Mouse (Mus musculus) neural tube, embryonic 14.5 days (tissue): ENCODE results near the gene Epb42. TPM values are rescaled to one million over a fixed set of nuclear protein-coding genes. Genes with fewer than 3 reads are reported as not detected.
"Not testable (repeated sequence)": the region's sequence is repeated elsewhere in the genome, so short reads cannot be mapped to it uniquely, and the experiment has no call there.

Experiments used
- ATAC-seq: fragments of 200-750 bp; cut with Nextera tagmentation; 2 replicates; pipeline ENCODE4 v1.8.0; 2017; ENCODE audit warnings: low read depth, mild to moderate bottlenecking, moderate TSS enrichment, moderate library complexity
- H3K27ac ChIP-seq: fragments of 300-500 bp; sonication (generic); 2 replicates; pipeline ENCODE4 v1.5.1; 2014; ENCODE audit warnings: low read depth, mild to moderate bottlenecking, control low read depth, low read length, moderate library complexity, mixed read lengths
- H3K27me3 ChIP-seq: fragments of 300-500 bp; sonication (generic); 2 replicates; pipeline ENCODE4 v1.6.1; 2014; ENCODE audit warnings: low read length; ENCODE audit not compliant: control insufficient read depth, insufficient read depth
- H3K36me3 ChIP-seq: fragments of 300-500 bp; sonication (generic); 2 replicates; pipeline ENCODE4 v1.6.1; 2014; ENCODE audit warnings: low read length, mixed read lengths; ENCODE audit not compliant: control insufficient read depth, insufficient read depth
- H3K4me1 ChIP-seq: fragments of 300-500 bp; sonication (generic); 2 replicates; pipeline ENCODE4 v1.6.1; 2014; ENCODE audit warnings: low read length; ENCODE audit not compliant: control insufficient read depth, insufficient read depth
- H3K4me2 ChIP-seq: fragments of 300-500 bp; sonication (generic); 2 replicates; pipeline ENCODE4 v1.6.1; 2014; ENCODE audit warnings: mild to moderate bottlenecking, low read depth, low read length, control low read depth
- H3K4me3 ChIP-seq: fragments of 300-500 bp; sonication (generic); 2 replicates; pipeline ENCODE4 v1.5.1; 2014; ENCODE audit warnings: low read depth, low read length, control low read depth, mixed read lengths
- H3K9ac ChIP-seq: fragments of 300-500 bp; sonication (generic); replicated peaks from 2 replicates; pipeline ENCODE4 v1.6.1; 2014; ENCODE audit warnings: low read depth, mild to moderate bottlenecking, control low read depth, low read length, mixed read lengths
- H3K9me3 ChIP-seq: fragments of 300-500 bp; sonication (generic); 2 replicates; pipeline ENCODE4 v1.6.1; 2016; ENCODE audit warnings: low read length; ENCODE audit not compliant: control insufficient read depth
- WGBS: fragments of 180-500 bp; shearing (Covaris S2); extraction: QIAGEN DNeasy Blood & Tissue Kit; methylation state at CpG from one replicate; pipeline ENCODE4 v1.1.7; 2014; 5-methylcytosine and 5-hydroxymethylcytosine counted together
- polyA plus RNA-seq: library from polyadenylated mRNA; unstranded; fragments of >200 nt; fragmentation: Nextera tagmentation; extraction: Ambion mirVana; gene quantifications from 2 replicates; pipeline ENCODE4 v1.2.1, GENCODE M21; 2014

The Epb42 gene
- polyA plus RNA-seq, 1 experiment from 2014 or later, result 0.27 TPM

DNA sequence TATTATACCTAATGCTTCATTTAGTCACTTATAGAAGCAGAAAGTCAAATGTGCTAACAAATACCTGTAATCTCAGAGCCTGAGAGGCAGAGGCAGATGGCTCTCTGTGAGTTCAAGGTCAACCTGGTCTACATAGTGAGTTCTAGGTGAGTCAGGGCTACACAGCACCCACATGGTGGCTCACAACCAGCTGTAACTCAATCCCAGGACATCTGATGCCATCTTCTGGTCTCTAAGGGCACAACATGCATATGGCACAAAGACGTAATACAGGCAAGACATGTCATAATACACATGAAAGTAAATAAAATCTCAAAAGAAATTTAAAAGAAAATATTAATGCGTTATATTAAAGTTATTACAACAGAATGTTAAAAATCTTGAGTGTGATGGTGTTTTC lies 33.3 kb downstream of the Epb42 start:
- ATAC-seq, result no peak
- Histone ChIP-seq H3K4me3 (no peak overlapping the region), H3K4me2 (no peak overlapping the region), H3K9ac (no peak overlapping the region), H3K27me3 (no peaks in the 10 kb centered on the region), H3K9me3 (no peaks in the 10 kb centered on the region), H3K4me1 (no peaks in the 10 kb centered on the region), H3K36me3 (no peaks in the 10 kb centered on the region), H3K27ac (no peak overlapping the region)
- 78% methylated on average over 2 of the region's 2 CpGs for WGBS

DNA sequence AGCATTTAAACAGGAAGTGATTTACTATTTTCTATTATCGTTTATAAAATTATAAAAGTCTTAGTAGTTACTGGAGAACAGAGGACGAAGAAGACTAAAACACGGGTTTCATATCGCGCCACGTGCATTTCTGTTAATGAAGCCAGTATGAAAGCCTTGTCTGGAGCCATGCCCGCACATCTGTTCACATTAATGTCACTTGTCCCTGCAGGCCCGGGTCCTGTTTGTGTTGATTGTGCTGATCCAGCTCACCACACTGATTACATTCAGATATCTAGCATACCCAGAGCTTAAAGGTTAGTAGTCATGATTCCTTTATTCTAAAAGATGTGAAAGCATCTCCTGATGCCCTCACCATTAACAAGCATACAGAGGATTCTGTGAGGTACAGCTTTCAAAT lies 38.0 kb downstream of the Epb42 start:
- no peak for ATAC-seq
- H3K27me3 ChIP-seq, result no peaks in the 10 kb centered on the region
- H3K4me2 ChIP-seq, result no peak overlapping the region
- no peak overlapping the region for H3K27ac ChIP-seq
- no peaks in the 10 kb centered on the region for H3K36me3 ChIP-seq
- H3K9ac ChIP-seq, result no peak overlapping the region
- no peak overlapping the region for H3K4me3 ChIP-seq
- no peaks in the 10 kb centered on the region for H3K9me3 ChIP-seq
- H3K4me1 ChIP-seq, result no peaks in the 10 kb centered on the region
- WGBS, result 84% methylated on average over 8 of the region's 8 CpGs

DNA sequence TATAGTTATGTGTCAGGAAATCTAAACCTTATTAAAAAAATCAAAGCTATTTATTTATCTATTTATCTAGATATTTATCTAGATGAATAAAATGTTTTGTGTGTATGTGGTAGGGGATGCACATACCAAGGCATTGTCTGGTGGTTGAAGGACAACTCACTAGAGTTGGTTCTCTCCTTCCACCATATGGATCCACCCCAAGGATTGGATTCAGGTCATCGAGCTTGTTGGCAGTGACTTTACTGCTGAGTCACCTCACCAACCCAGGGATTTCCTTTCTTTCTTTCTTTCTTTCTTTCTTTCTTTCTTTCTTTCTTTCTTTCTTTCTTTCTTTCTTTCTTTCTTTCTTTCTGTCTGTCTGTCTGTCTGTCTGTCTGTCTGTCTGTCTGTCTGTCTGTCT lies 40.3 kb downstream of the Epb42 start:
- H3K4me3 ChIP-seq, H3K9me3 ChIP-seq, H3K27ac ChIP-seq, H3K27me3 ChIP-seq, H3K4me2 ChIP-seq, H3K9ac ChIP-seq, ATAC-seq, H3K36me3 ChIP-seq, H3K4me1 ChIP-seq: not testable (repeated sequence)
- WGBS, result 85% methylated on average over 1 of the region's 1 CpGs

DNA sequence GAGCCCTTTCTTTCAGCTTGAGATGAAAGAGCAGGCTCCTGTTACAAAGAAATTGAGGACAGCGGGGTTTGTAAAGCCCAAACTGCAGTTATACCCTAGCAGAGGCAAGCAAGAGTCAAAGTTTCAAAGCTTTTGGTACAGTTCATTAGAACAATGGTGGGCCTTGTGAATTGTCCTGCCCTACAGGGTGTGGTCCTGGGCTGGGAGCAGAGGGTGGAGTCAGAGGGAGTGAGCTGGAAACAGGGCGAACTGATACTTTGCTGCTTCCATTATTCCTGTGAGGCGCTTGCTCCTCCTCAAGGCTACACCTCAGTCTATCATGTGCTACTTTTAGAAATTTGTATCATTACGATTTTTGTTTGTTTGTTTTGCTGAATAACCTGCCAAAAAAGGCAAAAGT lies 45.7 kb downstream of the Epb42 start:
- no peaks in the 10 kb centered on the region for H3K27me3 ChIP-seq
- H3K9ac ChIP-seq, result no peak overlapping the region
- no peak for ATAC-seq
- H3K4me3 ChIP-seq, result no peak overlapping the region
- no peaks in the 10 kb centered on the region for H3K9me3 ChIP-seq
- H3K4me2 ChIP-seq, result no peak overlapping the region
- H3K27ac ChIP-seq, result no peak overlapping the region
- H3K36me3 ChIP-seq, result peaks cover 6% of the 10 kb centered on the region
- H3K4me1 ChIP-seq, result no peaks in the 10 kb centered on the region
- 74% methylated on average over 4 of the region's 4 CpGs for WGBS

DNA sequence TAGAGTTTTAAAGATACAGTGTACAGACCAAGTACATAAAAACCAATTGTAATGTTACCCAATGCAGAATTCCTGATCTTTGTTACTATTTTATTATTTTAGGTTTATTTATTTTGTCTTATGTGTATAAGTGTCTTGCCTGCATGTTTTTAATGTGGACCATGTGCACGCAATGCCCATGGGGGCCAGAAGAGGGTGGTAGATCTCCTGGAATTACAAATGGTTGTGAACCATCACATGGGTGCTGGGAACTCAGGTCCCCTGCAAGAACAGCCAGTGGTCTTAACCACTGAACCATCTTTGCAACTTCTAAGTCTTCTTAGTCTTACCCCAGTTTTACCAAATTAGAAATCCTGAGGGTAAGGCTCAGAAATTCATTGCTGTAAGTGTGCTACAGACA lies 51.6 kb downstream of the Epb42 start:
- no peaks in the 10 kb centered on the region for H3K27me3 ChIP-seq
- H3K4me1 ChIP-seq, result no peaks in the 10 kb centered on the region
- no peak overlapping the region for H3K9ac ChIP-seq
- WGBS, result 97% methylated on average over 1 of the region's 1 CpGs
- no peak overlapping the region for H3K4me2 ChIP-seq
- no peak overlapping the region for H3K27ac ChIP-seq
- no peaks in the 10 kb centered on the region for H3K9me3 ChIP-seq
- H3K4me3 ChIP-seq, result no peak overlapping the region
- peaks cover 9% of the 10 kb centered on the region for H3K36me3 ChIP-seq
- no peak for ATAC-seq

DNA sequence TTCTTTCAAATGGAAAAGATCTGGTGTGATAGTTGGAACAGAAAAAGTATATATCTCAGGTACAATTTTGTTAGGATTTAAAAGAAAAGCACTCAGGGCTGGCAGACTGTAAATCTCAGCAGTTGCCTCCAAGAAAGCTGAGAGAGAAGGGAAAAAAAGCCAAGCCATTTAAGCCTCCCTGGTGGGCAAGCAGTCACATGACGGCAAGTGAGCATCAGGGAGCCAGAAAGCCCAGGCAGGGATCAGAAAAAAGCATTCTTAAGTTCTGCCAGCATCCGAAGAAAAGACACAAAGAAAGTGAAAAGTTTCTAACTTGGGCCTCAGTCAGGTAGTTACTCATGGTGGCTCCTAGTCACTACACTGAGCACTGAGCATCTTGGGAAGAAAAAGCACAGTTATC lies 53.3 kb downstream of the Epb42 start:
- 10% methylated on average over 2 of the region's 2 CpGs for WGBS
- H3K4me1 ChIP-seq, result no peaks in the 10 kb centered on the region
- no peak overlapping the region for H3K4me2 ChIP-seq
- no peak for ATAC-seq
- H3K36me3 ChIP-seq, result peaks cover 9% of the 10 kb centered on the region; the same call in 1 of the 2 replicates
- no peaks in the 10 kb centered on the region for H3K9me3 ChIP-seq
- no peak overlapping the region for H3K27ac ChIP-seq
- no peaks in the 10 kb centered on the region for H3K27me3 ChIP-seq
- no peak overlapping the region for H3K4me3 ChIP-seq
- H3K9ac ChIP-seq, result no peak overlapping the region

DNA sequence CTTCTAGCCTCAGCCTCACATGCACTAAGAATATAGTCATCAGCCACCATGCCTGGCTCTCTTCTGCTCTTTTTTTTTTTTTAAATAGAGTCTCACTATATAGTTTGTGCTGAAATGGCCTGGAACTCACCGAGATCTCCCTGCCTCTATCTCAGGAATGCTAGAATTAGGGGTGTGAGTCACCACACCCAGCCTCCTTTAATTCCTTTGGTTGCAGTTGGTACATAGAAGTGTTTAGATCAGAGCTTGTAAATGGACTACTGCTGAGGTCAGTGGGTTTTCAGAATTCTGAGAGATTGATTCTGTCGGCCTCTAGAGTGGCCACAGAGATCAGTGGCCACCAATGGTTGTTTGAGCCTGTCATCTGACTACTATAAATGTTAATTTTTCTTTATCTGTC lies 56.0 kb downstream of the Epb42 start:
- 0 out of 2 replicates have a peak, but pooled peaks cover 3% of the 10 kb centered on the region for H3K36me3 ChIP-seq
- no peak overlapping the region for H3K9ac ChIP-seq
- H3K4me2 ChIP-seq, result no peak overlapping the region
- no peak overlapping the region for H3K27ac ChIP-seq
- 83% methylated on average over 2 of the region's 2 CpGs for WGBS
- H3K4me3 ChIP-seq, result no peak overlapping the region
- peaks cover 5% of the 10 kb centered on the region; the same call in 1 of the 2 replicates for H3K4me1 ChIP-seq
- no peak for ATAC-seq
- no peaks in the 10 kb centered on the region for H3K27me3 ChIP-seq
- H3K9me3 ChIP-seq, result no peaks in the 10 kb centered on the region

DNA sequence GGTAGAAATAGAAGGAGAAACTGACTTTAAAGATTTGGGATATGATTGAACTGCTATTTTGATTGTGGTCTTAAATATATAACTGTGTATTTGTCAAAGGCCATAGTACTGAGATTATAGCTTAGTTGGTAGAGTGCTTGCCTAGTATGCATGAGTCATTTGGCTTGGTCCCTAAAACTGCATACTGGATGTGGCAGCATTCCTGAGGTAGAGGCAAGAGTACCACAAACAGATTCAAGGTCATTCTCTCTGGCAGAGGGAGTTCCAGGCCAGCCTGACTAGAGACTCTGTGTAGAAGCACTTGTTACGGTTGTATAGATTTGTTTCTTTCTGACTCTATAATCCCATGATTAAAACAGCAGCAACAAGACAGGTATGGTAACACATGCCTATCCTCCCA lies 57.1 kb downstream of the Epb42 start:
- H3K4me3 ChIP-seq, result no peak overlapping the region
- no peak overlapping the region for H3K9ac ChIP-seq
- 95% methylated on average over 1 of the region's 1 CpGs for WGBS
- peaks cover 5% of the 10 kb centered on the region; the same call in 1 of the 2 replicates for H3K4me1 ChIP-seq
- no peaks in the 10 kb centered on the region for H3K27me3 ChIP-seq
- H3K36me3 ChIP-seq, result 0 out of 2 replicates have a peak, but pooled peaks cover 3% of the 10 kb centered on the region
- H3K9me3 ChIP-seq, result no peaks in the 10 kb centered on the region
- no peak overlapping the region for H3K4me2 ChIP-seq
- no peak for ATAC-seq
- no peak overlapping the region for H3K27ac ChIP-seq

DNA sequence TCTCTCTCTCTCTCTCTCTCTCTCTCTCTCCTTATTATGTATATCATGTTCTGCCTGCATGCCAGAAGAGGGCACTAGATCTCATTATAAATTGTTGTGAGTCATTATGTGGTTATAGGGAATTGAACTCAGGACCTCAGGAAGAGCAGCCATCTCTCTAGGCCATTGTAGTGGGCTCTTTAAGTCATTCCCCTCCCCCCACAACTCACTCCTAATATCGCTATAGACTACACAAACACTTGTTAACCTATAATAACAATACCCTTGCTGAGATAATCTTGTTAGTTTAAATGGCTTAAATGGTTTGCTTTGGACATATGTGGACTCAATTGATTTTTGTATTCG lies 58.2 kb downstream of the Epb42 start:
- no peaks in the 10 kb centered on the region for H3K9me3 ChIP-seq
- no peak overlapping the region for H3K9ac ChIP-seq
- ATAC-seq, result no peak
- H3K4me3 ChIP-seq, result no peak overlapping the region
- peaks cover 5% of the 10 kb centered on the region; the same call in 1 of the 2 replicates for H3K4me1 ChIP-seq
- H3K4me2 ChIP-seq, result no peak overlapping the region
- no peaks in the 10 kb centered on the region for H3K36me3 ChIP-seq
- no peak overlapping the region for H3K27ac ChIP-seq
- 55% methylated on average over 2 of the region's 2 CpGs for WGBS
- no peaks in the 10 kb centered on the region for H3K27me3 ChIP-seq
